Mouse (Mus musculus) cortical plate, adult 2 months (tissue): ENCODE measurements around the gene Adamts7.

Source experiments
- CTCF ChIP-seq: fragments of 200-500 bp; IDR thresholded peaks from 2 replicates; pipeline ENCODE4 v1.5.1; 2011; ENCODE audit warnings: mild to moderate bottlenecking, control low read depth, low read length; ENCODE audit not compliant: insufficient read depth; ENCODE audit errors: extremely low read depth
- POLR2A ChIP-seq: fragments of 200-500 bp; IDR thresholded peaks from 2 replicates; pipeline ENCODE4 v1.6.1; 2011; ENCODE audit warnings: mild to moderate bottlenecking, low read length, control low read depth; ENCODE audit not compliant: insufficient read depth; ENCODE audit errors: extremely low read depth

GRCm38 (mm10) chr9:90122246-90122740, 40.6 kb upstream of the Adamts7 start:
- TF ChIP-seq CTCF: no peak
- TF ChIP-seq POLR2A: no peak
